Mouse (Mus musculus) erythroblast, embryonic 14.5 days (primary cell): ENCODE results near the gene Zp3r.

Experiments
- GATA1 ChIP-seq: IDR thresholded peaks from 2 replicates; pipeline ENCODE4 v1.6.1; 2012; ENCODE audit warnings: low read length, inconsistent platforms, mixed read lengths
- TAL1 ChIP-seq: IDR thresholded peaks from 3 replicates; pipeline ENCODE4 v1.6.1; 2012; ENCODE audit warnings: low read length, inconsistent platforms, mixed read lengths

GRCm38 (mm10) chr1:130596291-130596690 lies 33.1 kb downstream of the Zp3r start:
- TF ChIP-seq GATA1 (no peak), TAL1 (no peak)
